Mouse (Mus musculus) CH12.LX (cell line): ENCODE data around the gene Amz2.

Experiments used
- CTCF ChIP-seq, 2 experiments: IDR thresholded peaks in 1 of 2; conservative IDR thresholded peaks in 1 of 2; 2 replicates each; pipeline ENCODE4 v1.5.1; 2011 to 2012; ENCODE audit warnings: low read depth in 2 of 2, low read length in 2 of 2, improper control_type of control experiment in 1 of 2, inconsistent platforms in 1 of 2, mild to moderate bottlenecking in 1 of 2, moderate library complexity in 1 of 2
- MAX ChIP-seq: IDR thresholded peaks from 2 replicates; pipeline ENCODE4 v1.6.1; 2011; ENCODE audit warnings: low read length, improper control_type of control experiment
- NELFE ChIP-seq: IDR thresholded peaks from 2 replicates; pipeline ENCODE4 v1.6.1; 2011; ENCODE audit warnings: low read depth, low read length, improper control_type of control experiment
- NRF1 ChIP-seq: IDR thresholded peaks from 2 replicates; pipeline ENCODE4 v1.6.1; 2014; ENCODE audit warnings: low read depth, mild to moderate bottlenecking, inconsistent platforms, low read length, improper control_type of control experiment, moderate library complexity
- POLR2A ChIP-seq: IDR thresholded peaks from 2 replicates; pipeline ENCODE4 v1.6.1; 2011; ENCODE audit warnings: low read depth, mild to moderate bottlenecking, improper control_type of control experiment, low read length
- SIN3A ChIP-seq: IDR thresholded peaks from 2 replicates; pipeline ENCODE4 v1.6.1; 2012; ENCODE audit warnings: low read length, improper control_type of control experiment, inconsistent platforms
- TBP ChIP-seq: conservative IDR thresholded peaks from 2 replicates; pipeline ENCODE4 v1.6.1; 2011; ENCODE audit warnings: low read depth, low read length, improper control_type of control experiment
- ZC3H11A ChIP-seq: IDR thresholded peaks from 2 replicates; pipeline ENCODE4 v1.6.1; 2012; ENCODE audit warnings: low read depth, mild to moderate bottlenecking, inconsistent platforms, low read length, improper control_type of control experiment

DNA sequence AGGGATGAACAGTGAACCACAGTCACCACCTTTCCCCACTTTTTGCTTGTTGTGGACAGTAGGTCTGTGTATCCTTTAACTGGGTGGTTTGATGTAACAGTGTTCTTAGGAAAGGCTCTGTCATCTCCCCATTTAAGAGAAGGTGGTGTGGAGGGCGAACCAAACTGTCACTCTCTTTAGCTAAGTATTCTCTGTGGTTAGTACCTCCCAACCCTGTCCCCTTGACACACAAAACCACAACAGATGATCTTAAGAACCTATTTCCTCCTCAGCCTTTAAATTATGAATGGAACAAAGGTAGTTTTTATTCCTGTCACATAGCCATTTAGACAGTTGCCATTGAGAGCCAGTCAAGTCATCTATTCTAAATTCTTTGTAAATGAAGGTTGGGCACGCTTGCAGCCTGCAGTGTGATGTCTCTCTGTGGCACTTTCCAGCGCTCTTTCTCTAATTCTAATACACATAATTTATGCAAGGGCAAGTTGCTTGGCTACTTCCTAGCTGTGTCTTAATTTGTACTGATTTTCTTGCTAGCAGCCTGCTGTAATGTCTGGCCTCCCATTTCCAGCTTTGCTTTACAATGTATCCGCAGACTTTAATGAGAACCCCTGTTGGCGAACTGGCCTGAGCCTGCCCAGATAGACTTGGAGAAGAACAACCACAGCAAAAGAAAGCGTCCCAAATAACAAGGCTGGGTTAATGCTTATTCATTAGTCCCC is 71.4 kb downstream of the Amz2 start:
- TF ChIP-seq SIN3A (peak; percentile 57; the same call in 1 of the 2 replicates), CTCF (conservative IDR thresholded peaks at IDR 0.05 in 1 of 2, IDR thresholded peaks at IDR 0.05 in 1 of 2; ENCODE audit: low read depth in 2 of 2, low read length in 2 of 2) (no peak), POLR2A (no peak), NELFE (no peak), MAX (no peak), ZC3H11A (no peak), NRF1 (no peak), TBP (no peak)
